Mouse (Mus musculus): Measurements from ENCODE around the gene Rorc.

GRCm38 (mm10) chr3:94375146-94375545, 2.6 kb downstream of the Rorc start:
- TF ChIP-seq POLR2A (IDR thresholded peaks at IDR 0.05; ENCODE audit: borderline replicate concordance, low read depth, low read length) = no peak
- no peak for TF ChIP-seq CTCF (IDR thresholded peaks at IDR 0.05; ENCODE audit: low read depth, low read length)

Data from bone marrow macrophage, adult 2 months (primary cell).